Mouse (Mus musculus) neural tube, embryonic 10.5 days (tissue): ENCODE measurements around the gene Hoxd4.
A peak's percentile ranks its signal among the peaks of the same experiment; 100 is the strongest.

Experiments
- DNase-seq: peaks from one replicate; pipeline ENCODE4 v3.0.0-alpha.2; 2017; ENCODE audit warnings: low spot score; ENCODE audit errors: extremely low spot score

Hoxd4 gene

GRCm38 (mm10) chr2:74711721-74712621 is at the start of gene Hoxd4, which contains the start of gene Hoxd3:
Gene Hoxd4, plus strand, starts transcription at chr2:74711929.
Gene Hoxd3, plus strand, starts transcription at chr2:74711927.
- DNase-seq: peak; percentile 82

GRCm38 (mm10) chr2:74663291-74663925 is 48.3 kb upstream of the Hoxd4 start:
- DNase-seq: peak; percentile 69

- peak; percentile 45 for DNase-seq
These were observed 45.3 kb upstream of the Hoxd4 start for GRCm38 (mm10) chr2:74666411-74666810.

GRCm38 (mm10) chr2:74667191-74667841 is 44.4 kb upstream of the Hoxd4 start:
- DNase-seq: peak; percentile 64

- DNase-seq: no peak
These were observed 43.8 kb upstream of the Hoxd4 start, which contains the start of gene Hoxd13 for GRCm38 (mm10) chr2:74667842-74668357. Gene Hoxd13, plus strand, starts transcription at chr2:74668310.

- DNase-seq: peak; percentile 80
These were observed 43.1 kb upstream of the Hoxd4 start for GRCm38 (mm10) chr2:74668370-74669229.

- DNase-seq: no peak
These were observed 42.5 kb upstream of the Hoxd4 start for GRCm38 (mm10) chr2:74669230-74669578.

- DNase-seq: peak; percentile 64
These were observed 42.0 kb upstream of the Hoxd4 start for GRCm38 (mm10) chr2:74669650-74670235.

- DNase-seq: no peak
These were observed 41.0 kb upstream of the Hoxd4 start for GRCm38 (mm10) chr2:74670632-74671188.

GRCm38 (mm10) chr2:74671847-74672246 is 39.9 kb upstream of the Hoxd4 start:
- DNase-seq: no peak

- DNase-seq: no peak
These were observed 39.0 kb upstream of the Hoxd4 start for GRCm38 (mm10) chr2:74672481-74673362.

GRCm38 (mm10) chr2:74673835-74674425 is 37.8 kb upstream of the Hoxd4 start:
- no peak for DNase-seq

- no peak for DNase-seq
These were observed 36.7 kb upstream of the Hoxd4 start, which contains the start of gene Hoxd12 for GRCm38 (mm10) chr2:74674881-74675665. Gene Hoxd12, plus strand, starts transcription at chr2:74675013.

- no peak for DNase-seq
These were observed 36.0 kb upstream of the Hoxd4 start for GRCm38 (mm10) chr2:74675666-74676282.

- DNase-seq: no peak
These were observed 35.2 kb upstream of the Hoxd4 start for GRCm38 (mm10) chr2:74676376-74677052.

- DNase-seq: no peak
These were observed 34.6 kb upstream of the Hoxd4 start for GRCm38 (mm10) chr2:74677106-74677505.
